Mouse (Mus musculus) spleen, adult 2 months (tissue): ENCODE results near the gene Tbc1d14. TPM values are rescaled to one million over a fixed set of nuclear protein-coding genes. Genes with fewer than 3 reads are reported as not detected.

Experiments
- DNase-seq, 2 experiments: peaks; one replicate each; pipeline versions ENCODE4 v3.0.0 to v3.0.0-alpha.2; 2012 to 2021; ENCODE audit warnings: low spot score in 2 of 2, low read depth in 1 of 2
- H3K27ac ChIP-seq: fragments of 200-500 bp; 2 replicates; pipeline ENCODE4 v1.5.1; 2012; ENCODE audit warnings: low read length, inconsistent platforms; ENCODE audit not compliant: insufficient read depth
- H3K27me3 ChIP-seq: fragments of 200-500 bp; 2 replicates; pipeline ENCODE4 v1.6.1; 2012; ENCODE audit warnings: mild to moderate bottlenecking, moderate library complexity, low read length, inconsistent platforms; ENCODE audit not compliant: control insufficient read depth, insufficient read depth
- H3K36me3 ChIP-seq: fragments of 200-500 bp; 2 replicates; pipeline ENCODE4 v1.6.1; 2012; ENCODE audit warnings: mild to moderate bottlenecking, low read length, inconsistent platforms; ENCODE audit not compliant: control insufficient read depth, insufficient read depth
- H3K4me1 ChIP-seq: fragments of 200-500 bp; 2 replicates; pipeline ENCODE4 v1.6.1; 2011; ENCODE audit warnings: inconsistent platforms; ENCODE audit not compliant: control insufficient read depth, insufficient read depth, insufficient read length
- H3K4me3 ChIP-seq: fragments of 200-500 bp; 2 replicates; pipeline ENCODE4 v1.5.1; 2011; ENCODE audit warnings: mild to moderate bottlenecking, inconsistent platforms; ENCODE audit not compliant: insufficient read depth, insufficient read length; ENCODE audit errors: extremely low read depth
- CTCF ChIP-seq: fragments of 200-500 bp; IDR thresholded peaks from 2 replicates; pipeline ENCODE4 v1.5.1; 2011; ENCODE audit warnings: mild to moderate bottlenecking, inconsistent platforms; ENCODE audit not compliant: insufficient read depth, insufficient read length, insufficient replicate concordance; ENCODE audit errors: extremely low read depth
- POLR2A ChIP-seq: fragments of 200-500 bp; IDR thresholded peaks from 2 replicates; pipeline ENCODE4 v1.6.1; 2011; ENCODE audit warnings: low read depth, low read length, inconsistent platforms
- WGBS: fragments of 180-500 bp; shearing (Covaris S2); methylation state at CpG from one replicate; pipeline ENCODE4 v1.1.7; 2018; 5-methylcytosine and 5-hydroxymethylcytosine counted together
- polyA plus RNA-seq: library from polyadenylated mRNA; depleted of rRNA; stranded (reverse); fragments of >200 nt; gene quantifications from 2 replicates; pipeline ENCODE4 v1.2.3, GENCODE M21; 2012

Gene Tbc1d14
- polyA plus RNA-seq, 1 experiment: 38.3 TPM

- no peak overlapping the region for H3K4me3 ChIP-seq
- H3K27ac ChIP-seq: peak overlapping the region; percentile 87
- 35% methylated on average over 6 of the region's 6 CpGs for WGBS
- DNase-seq: peak in 1 of 2 experiments; percentile 44
- no peak for TF ChIP-seq CTCF
- no peak for TF ChIP-seq POLR2A
- H3K4me1 ChIP-seq: peaks cover 22% of the 10 kb centered on the region
- H3K36me3 ChIP-seq: 0 out of 2 replicates have a peak, but pooled peaks cover 2% of the 10 kb centered on the region
- H3K27me3 ChIP-seq: no peaks in the 10 kb centered on the region
These were observed 57.5 kb downstream of the Tbc1d14 start for GRCm38 (mm10) chr5:36535438-36536176.

DNA sequence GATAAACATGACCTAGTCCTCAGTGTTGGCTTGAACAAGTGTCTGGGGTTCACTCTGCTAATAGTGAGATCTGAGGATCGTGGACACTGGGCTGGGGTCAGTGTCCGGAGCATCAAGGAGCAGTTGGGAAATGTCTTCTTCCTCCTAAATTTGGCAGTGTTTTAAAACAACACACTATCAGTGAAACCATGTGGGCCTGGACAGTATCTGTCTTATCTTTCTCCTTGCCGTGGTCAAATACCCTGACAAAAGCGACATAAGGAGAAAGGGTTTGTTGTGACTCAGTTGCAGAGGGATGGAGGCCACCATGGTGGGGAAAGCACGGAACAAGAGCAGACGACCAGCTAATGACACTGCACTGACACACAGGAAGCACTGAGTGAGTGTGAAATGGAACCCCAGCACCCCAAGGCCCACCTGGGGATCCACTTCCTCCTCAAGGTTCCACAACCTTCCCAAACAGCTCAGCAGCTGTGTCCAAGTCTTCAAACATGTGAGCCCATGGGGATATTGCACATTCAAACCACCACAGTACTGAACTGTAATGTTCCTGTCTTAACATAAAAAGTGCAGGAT lies 58.5 kb downstream of the Tbc1d14 start:
- H3K4me1 ChIP-seq: peaks cover 30% of the 10 kb centered on the region
- H3K36me3 ChIP-seq: no peaks in the 10 kb centered on the region
- no peaks in the 10 kb centered on the region for H3K27me3 ChIP-seq
- DNase-seq: peak in 1 of 2 experiments; percentile 22
- WGBS: 54% methylated on average over 6 of the region's 6 CpGs
- peak overlapping the region; percentile 63 for H3K27ac ChIP-seq
- no peak for TF ChIP-seq CTCF
- no peak for TF ChIP-seq POLR2A
- H3K4me3 ChIP-seq: no peak overlapping the region

- Histone ChIP-seq H3K27me3 (no peaks in the 10 kb centered on the region), H3K36me3 (no peaks in the 10 kb centered on the region), H3K4me3 (peak overlapping the region; percentile 60), H3K4me1 (peaks cover 23% of the 10 kb centered on the region), H3K27ac (peak overlapping the region; percentile 12; the same call in 1 of the 2 replicates)
- WGBS: 4% methylated on average over 28 of the region's 28 CpGs
- peak in 1 of 2 experiments; percentile 71 for DNase-seq
- TF ChIP-seq POLR2A (no peak), CTCF (no peak)
These were observed 62.8 kb downstream of the Tbc1d14 start for GRCm38 (mm10) chr5:36530129-36530751.

GRCm38 (mm10) chr5:36529698-36530097 lies 63.4 kb downstream of the Tbc1d14 start:
- H3K4me3 ChIP-seq: peak overlapping the region; percentile 60; the same call in 1 of the 2 replicates
- DNase-seq: no peak
- TF ChIP-seq CTCF (no peak), POLR2A (no peak)
- no peaks in the 10 kb centered on the region for H3K27me3 ChIP-seq
- 34% methylated on average over 5 of the region's 5 CpGs for WGBS
- H3K4me1 ChIP-seq: peaks cover 21% of the 10 kb centered on the region
- no peaks in the 10 kb centered on the region for H3K36me3 ChIP-seq
- H3K27ac ChIP-seq: 0 out of 2 replicates have a peak overlapping the region, but pooled peaks have one; percentile 12

DNA sequence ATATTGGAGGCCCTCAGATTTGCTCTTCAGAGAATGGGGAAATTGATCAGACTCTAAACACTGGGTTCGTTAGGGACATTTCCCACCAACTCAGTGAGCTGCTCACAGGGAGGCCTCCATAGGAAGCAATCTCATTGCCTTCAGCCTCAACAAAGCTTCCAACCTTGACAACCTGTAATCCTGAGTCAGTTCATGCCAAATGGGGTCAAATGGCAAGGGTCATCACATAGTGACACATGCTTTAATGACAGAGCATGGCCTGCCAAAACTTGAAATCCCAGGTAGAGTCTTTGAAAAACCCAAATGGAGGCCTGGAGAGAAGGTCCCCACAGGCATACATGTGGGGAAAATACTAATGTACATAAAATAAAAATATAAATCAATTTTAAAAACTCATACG lies 66.2 kb downstream of the Tbc1d14 start:
- Histone ChIP-seq H3K27me3 (no peaks in the 10 kb centered on the region), H3K4me1 (peaks cover 14% of the 10 kb centered on the region), H3K36me3 (peaks cover 4% of the 10 kb centered on the region), H3K4me3 (no peak overlapping the region), H3K27ac (no peak overlapping the region)
- WGBS: 86% methylated on average over 2 of the region's 2 CpGs
- no peak for DNase-seq
- no peak for TF ChIP-seq POLR2A
- TF ChIP-seq CTCF: no peak

DNA sequence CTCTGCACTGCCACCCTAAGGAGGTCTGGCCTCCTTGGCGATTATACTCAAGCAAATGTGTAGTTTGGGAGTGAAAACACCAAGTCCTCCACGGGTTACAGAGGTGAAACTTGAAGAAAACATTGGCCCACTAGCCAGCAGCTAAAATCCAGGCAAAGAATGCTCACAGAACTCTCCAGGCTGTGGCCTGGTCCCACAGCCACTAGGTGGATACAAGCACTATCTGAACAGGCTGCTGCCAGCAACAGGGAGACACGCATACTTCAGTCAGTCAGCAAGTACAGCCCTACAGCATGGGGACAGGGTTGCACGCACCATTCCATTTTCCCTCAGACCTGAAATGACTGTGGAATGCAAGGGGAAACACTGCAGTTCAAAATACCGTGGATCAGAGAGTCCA lies 66.8 kb downstream of the Tbc1d14 start:
- TF ChIP-seq POLR2A (no peak), CTCF (peak; percentile 43; the same call in 1 of the 2 replicates)
- Histone ChIP-seq H3K36me3 (peaks cover 8% of the 10 kb centered on the region), H3K27me3 (no peaks in the 10 kb centered on the region), H3K4me3 (no peak overlapping the region), H3K27ac (no peak overlapping the region), H3K4me1 (peaks cover 14% of the 10 kb centered on the region)
- DNase-seq: peak in 1 of 2 experiments; percentile 27
- WGBS: 81% methylated on average over 5 of the region's 5 CpGs
